Mouse (Mus musculus): ENCODE measurements at regions not wholly inside any gene's neighbourhood (a gene's known extent, or its start where the extent isn't known, plus 50 kb on each side); places are given as distances from the start of the nearest gene placed in this dataset.
A peak's percentile ranks its signal among the peaks of the same experiment; 100 is the strongest.

DNA sequence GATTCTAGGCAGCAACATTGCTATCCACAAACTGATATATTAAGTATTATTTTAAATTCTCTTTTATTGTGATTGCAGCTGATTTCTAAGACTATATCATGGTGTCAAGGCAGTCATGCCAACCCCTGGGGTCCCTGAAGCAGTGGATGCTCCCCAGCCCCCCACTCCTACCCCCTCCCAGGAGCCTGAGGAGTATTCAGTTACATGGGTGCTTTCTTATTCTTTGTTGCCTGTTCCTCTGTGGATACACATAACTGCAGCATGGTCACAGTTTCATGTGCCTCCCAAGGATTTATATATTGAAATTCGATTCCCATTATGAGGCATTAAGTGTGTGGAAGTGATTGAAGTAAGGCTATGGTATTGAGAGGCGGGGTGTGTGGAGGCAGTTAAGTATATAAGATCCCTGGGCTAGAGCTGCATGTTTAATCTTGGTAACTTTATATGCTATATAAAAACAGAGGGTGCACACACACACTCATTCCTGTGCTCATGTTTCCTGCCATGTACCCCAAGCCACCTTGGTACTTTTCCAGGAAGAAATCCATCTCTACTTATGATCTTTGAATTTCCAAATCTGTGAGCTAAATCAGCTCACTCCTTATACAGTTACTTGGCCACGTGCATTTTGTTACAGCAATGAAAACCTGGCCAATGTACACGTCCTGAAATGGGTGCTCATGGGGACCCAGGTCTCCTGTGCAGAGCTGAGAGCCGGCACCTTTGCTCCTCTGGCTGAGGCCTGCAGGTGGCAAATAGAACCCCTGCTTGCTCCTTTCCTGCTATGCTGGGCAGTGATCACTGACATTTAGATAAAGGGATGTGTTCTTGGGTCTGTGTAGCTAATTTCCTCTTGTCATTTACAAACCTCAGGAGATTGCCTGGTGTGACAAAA is 259.0 kb downstream of the Nek10 start:
- H3K27ac ChIP-seq = no peak overlapping the region
- ATAC-seq (replicated peaks) = peak; percentile 38; the same call in 1 of the 2 replicates
- WGBS = 70% methylated on average over 5 of the region's 5 CpGs

DNA sequence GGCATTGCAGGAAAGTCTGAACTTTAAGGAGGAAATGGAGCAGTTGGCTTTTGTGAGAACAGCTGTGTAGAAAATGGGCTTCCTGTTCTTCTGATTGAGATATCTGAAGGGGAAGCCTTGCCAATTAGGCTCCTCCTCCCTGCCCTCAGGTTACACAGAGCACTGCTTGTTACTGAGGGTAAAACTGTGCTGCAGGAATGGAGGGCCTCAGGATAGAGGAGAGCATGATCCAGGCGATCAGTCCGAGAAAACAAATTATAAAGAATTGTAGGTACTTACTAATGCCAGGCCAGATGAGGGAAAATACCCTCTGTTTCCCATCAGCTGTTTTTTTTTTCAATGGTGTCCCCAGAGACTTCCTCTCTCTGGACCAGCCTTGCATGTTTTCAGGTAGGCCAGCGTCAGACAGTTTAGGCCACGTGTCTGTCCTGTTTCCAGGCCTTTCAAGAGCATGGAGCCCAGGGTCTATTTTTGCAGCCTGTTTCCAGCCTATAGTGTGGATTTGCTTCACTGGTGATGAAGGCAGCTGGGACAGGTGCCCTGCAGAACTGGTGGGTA is 259.7 kb downstream of the Nek10 start:
- H3K9me3 ChIP-seq = no peaks in the 10 kb centered on the region
- no peaks in the 10 kb centered on the region for H3K27me3 ChIP-seq (replicated peaks)
- no peak overlapping the region for H3K27ac ChIP-seq
- H3K9ac ChIP-seq = no peak overlapping the region
- H3K4me2 ChIP-seq = no peak overlapping the region
- H3K4me3 ChIP-seq = no peak overlapping the region
- ATAC-seq (replicated peaks) = peak; percentile 74; the same call in 1 of the 2 replicates
- WGBS = 50% methylated on average over 4 of the region's 4 CpGs
- no peaks in the 10 kb centered on the region for H3K36me3 ChIP-seq (replicated peaks)
- H3K4me1 ChIP-seq = peaks cover 9% of the 10 kb centered on the region; the same call in 1 of the 2 replicates

More for the DNA sequence above, 259.0 kb downstream of the Nek10 start:
- Histone ChIP-seq H3K4me3 (no peak overlapping the region), H3K9me3 (no peaks in the 10 kb centered on the region), H3K27me3 (replicated peaks) (no peaks in the 10 kb centered on the region), H3K9ac (no peak overlapping the region), H3K36me3 (replicated peaks) (no peaks in the 10 kb centered on the region), H3K4me1 (peaks cover 9% of the 10 kb centered on the region; the same call in 1 of the 2 replicates), H3K4me2 (no peak overlapping the region)

DNA sequence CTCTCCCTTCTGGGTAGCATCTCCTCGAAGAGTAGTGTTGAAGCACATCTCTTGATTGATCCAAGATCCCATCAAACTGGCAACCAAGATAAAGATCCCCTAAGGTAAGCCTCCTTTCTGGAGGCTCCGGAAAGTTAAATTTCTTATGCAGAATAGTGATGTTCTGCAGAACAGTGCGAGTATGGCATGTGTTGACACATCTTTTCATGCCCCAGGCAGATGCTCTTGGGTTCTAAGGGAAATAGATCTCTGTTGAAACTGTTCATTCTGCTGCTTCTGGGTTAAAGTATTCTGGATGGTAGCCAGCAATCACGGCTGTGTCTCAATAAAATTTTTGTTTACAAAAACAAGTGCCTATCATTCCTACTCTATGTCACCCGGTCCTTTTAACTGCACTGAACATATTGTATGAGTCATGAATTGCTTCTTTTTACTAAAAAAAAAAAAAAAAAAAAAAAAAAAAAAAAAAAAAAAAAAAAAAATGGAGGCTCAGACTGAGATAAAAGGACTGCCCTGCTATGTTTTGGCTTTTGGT is 261.8 kb downstream of the Nek10 start:
- H3K9ac ChIP-seq = no peak overlapping the region
- peaks cover 9% of the 10 kb centered on the region; the same call in 1 of the 2 replicates for H3K4me1 ChIP-seq
- no peak for ATAC-seq (replicated peaks)
- no peak overlapping the region for H3K4me2 ChIP-seq
- H3K27me3 ChIP-seq (replicated peaks) = no peaks in the 10 kb centered on the region
- H3K9me3 ChIP-seq = no peaks in the 10 kb centered on the region
- no peaks in the 10 kb centered on the region for H3K36me3 ChIP-seq (replicated peaks)
- WGBS = 74% methylated on average over 5 of the region's 5 CpGs
- H3K27ac ChIP-seq = no peak overlapping the region
- no peak overlapping the region for H3K4me3 ChIP-seq

- Histone ChIP-seq H3K4me2 (no peak overlapping the region), H3K4me3 (no peak overlapping the region), H3K36me3 (replicated peaks) (no peaks in the 10 kb centered on the region), H3K27me3 (replicated peaks) (no peaks in the 10 kb centered on the region), H3K27ac (no peak overlapping the region), H3K9ac (no peak overlapping the region), H3K9me3 (no peaks in the 10 kb centered on the region), H3K4me1 (no peaks in the 10 kb centered on the region)
- no peak; the same call in 1 of the 2 replicates for ATAC-seq (replicated peaks)
- whole genome bisulfite sequencing = 30% methylated on average over 3 of the region's 3 CpGs
Observed at GRCm38 (mm10) chr14:15075877-15076276, 272.7 kb downstream of the Nek10 start.

DNA sequence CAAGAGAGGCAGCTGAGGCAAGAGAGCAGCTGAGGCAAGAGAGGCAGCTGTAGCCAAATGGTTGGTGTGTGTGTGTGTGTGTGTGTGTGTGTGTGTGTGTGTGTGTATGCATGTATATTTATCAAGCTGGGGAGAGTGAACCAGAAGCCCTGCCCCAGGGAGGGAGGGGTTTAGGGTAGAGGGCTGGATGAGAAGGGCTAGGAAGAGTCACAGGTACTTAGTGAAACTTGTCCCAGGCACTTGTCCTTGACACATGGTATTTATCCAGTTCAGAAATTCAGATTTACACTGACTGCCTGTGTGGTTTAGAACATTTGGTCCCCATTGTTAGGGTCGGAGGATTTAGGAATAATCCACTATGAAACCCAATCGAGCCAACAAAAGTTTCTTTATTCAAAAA is 279.7 kb downstream of the Nek10 start:
- Histone ChIP-seq H3K4me1 (no peaks in the 10 kb centered on the region), H3K9me3 (no peaks in the 10 kb centered on the region), H3K9ac (no peak overlapping the region), H3K4me2 (no peak overlapping the region), H3K36me3 (replicated peaks) (no peaks in the 10 kb centered on the region), H3K27me3 (replicated peaks) (no peaks in the 10 kb centered on the region), H3K4me3 (no peak overlapping the region), H3K27ac (no peak overlapping the region)
- no peak for ATAC-seq (replicated peaks)
- WGBS = 37% methylated on average over 2 of the region's 2 CpGs

DNA sequence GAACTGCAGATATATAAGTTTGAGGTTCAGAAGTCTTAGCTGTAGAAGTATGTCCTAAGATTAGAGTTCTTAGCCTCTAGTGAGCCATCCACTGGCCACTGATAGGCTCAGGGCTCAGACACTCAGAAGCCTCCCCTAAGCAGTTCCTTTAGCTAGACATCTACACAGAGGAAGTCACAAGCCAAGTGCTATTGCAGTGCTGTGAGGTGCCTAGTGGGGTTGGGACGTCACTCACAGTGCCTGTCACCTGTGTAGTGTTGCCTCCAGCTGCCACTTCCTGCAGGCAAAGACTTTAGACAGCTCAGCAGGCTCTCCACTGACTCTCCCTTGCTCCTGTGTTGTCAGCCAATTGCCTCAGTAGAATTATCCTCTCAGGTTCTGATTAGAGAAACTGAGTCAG is 280.6 kb downstream of the Nek10 start:
- no peaks in the 10 kb centered on the region for H3K9me3 ChIP-seq
- no peak overlapping the region for H3K27ac ChIP-seq
- H3K4me2 ChIP-seq = no peak overlapping the region
- no peaks in the 10 kb centered on the region for H3K27me3 ChIP-seq (replicated peaks)
- H3K36me3 ChIP-seq (replicated peaks) = no peaks in the 10 kb centered on the region
- no peak overlapping the region for H3K4me3 ChIP-seq
- no peaks in the 10 kb centered on the region for H3K4me1 ChIP-seq
- ATAC-seq (replicated peaks) = no peak
- WGBS = 69% methylated on average over 1 of the region's 1 CpGs
- no peak overlapping the region for H3K9ac ChIP-seq

DNA sequence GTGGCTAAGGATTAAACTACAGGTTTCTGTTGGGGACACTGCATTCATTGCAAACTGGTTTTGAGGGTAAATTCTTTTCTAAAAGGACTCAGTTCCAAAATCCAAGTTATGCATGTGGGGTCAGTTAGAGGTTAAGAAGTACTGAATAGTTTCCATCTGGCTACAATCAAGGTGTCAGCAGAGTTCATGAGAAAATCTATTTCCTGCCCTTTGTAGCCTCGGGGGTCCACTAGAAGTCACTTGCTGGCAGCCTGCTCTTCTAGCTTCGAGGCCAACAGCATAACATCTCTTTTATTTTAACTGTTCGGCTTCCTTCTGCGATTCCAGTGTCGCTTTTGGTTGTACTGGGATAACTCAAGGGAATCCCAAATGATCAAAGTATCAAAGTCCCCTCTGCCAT is 283.8 kb downstream of the Nek10 start:
- Histone ChIP-seq H3K36me3 (replicated peaks) (no peaks in the 10 kb centered on the region), H3K4me1 (no peaks in the 10 kb centered on the region), H3K27me3 (replicated peaks) (no peaks in the 10 kb centered on the region), H3K9me3 (no peaks in the 10 kb centered on the region), H3K9ac (no peak overlapping the region), H3K4me3 (no peak overlapping the region), H3K27ac (no peak overlapping the region), H3K4me2 (no peak overlapping the region)
- WGBS = 75% methylated on average over 5 of the region's 5 CpGs
- ATAC-seq (replicated peaks) = no peak

GRCm38 (mm10) chr14:15096865-15097264 is 293.6 kb downstream of the Nek10 start:
- 64% methylated on average over 1 of the region's 1 CpGs for WGBS
- ATAC-seq (replicated peaks) = no peak

DNA sequence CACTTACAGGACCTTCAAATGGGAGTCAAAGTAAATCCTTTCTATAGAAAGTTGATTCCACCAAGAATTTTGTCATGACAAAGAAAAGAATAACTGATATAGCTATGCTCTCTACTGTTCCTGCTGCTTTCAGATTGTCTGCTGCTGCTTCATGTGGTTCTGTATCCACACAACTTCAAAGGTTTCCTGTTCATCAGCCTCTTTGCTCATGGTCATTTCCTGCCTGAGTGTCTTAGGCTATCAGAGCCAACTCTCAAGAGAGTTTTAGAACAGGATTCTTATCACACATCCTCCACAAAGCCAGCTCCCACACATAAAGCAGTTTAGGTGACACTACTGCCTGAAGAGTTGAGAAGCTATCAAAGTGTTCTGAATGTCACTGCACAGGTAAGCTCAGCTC is 296.7 kb downstream of the Nek10 start:
- Histone ChIP-seq H3K27me3 (replicated peaks) (no peaks in the 10 kb centered on the region), H3K4me3 (no peak overlapping the region), H3K9ac (no peak overlapping the region), H3K27ac (no peak overlapping the region), H3K9me3 (no peaks in the 10 kb centered on the region), H3K36me3 (replicated peaks) (no peaks in the 10 kb centered on the region), H3K4me1 (no peaks in the 10 kb centered on the region), H3K4me2 (no peak overlapping the region)
- no peak for ATAC-seq (replicated peaks)

More at GRCm38 (mm10) chr14:15096865-15097264, 293.6 kb downstream of the Nek10 start:
- H3K36me3 ChIP-seq (replicated peaks) = no peaks in the 10 kb centered on the region
- no peaks in the 10 kb centered on the region for H3K4me1 ChIP-seq
- H3K4me3 ChIP-seq = no peak overlapping the region
- no peak overlapping the region for H3K4me2 ChIP-seq
- no peaks in the 10 kb centered on the region for H3K9me3 ChIP-seq
- no peak overlapping the region for H3K27ac ChIP-seq
- no peak overlapping the region for H3K9ac ChIP-seq
- no peaks in the 10 kb centered on the region for H3K27me3 ChIP-seq (replicated peaks)

DNA sequence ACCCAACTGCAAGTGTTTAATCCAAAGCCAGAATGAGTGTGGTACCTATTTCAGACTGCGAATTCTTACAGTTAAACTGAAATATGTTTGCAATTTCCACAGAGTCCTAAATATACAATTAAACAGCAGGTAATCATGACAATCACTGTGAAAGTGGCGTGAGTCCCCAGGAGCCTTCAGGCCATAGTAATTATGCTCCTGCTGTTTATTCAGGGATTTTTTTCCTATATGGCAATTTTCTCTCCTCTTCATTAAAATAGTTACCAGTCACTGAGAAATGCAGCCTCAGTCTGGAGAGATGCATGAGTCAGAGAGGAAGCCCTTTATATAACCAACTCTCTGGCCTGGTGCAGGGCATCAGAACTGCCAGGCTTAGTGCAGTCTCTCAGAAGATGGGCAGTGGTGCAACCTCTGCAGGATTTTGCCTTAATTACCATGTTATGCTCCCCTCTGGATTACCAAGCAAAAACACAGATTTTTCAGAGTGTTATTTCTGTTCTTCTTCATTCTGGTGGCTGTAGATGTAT is 304.6 kb downstream of the Nek10 start:
- Histone ChIP-seq H3K36me3 (replicated peaks) (no peaks in the 10 kb centered on the region), H3K9me3 (0 out of 2 replicates have a peak, but pooled peaks cover 3% of the 10 kb centered on the region), H3K4me3 (no peak overlapping the region), H3K27ac (no peak overlapping the region), H3K27me3 (replicated peaks) (no peaks in the 10 kb centered on the region), H3K4me2 (no peak overlapping the region), H3K4me1 (no peaks in the 10 kb centered on the region), H3K9ac (no peak overlapping the region)
- WGBS = 67% methylated on average over 2 of the region's 2 CpGs
- no peak for ATAC-seq (replicated peaks)

GRCm38 (mm10) chr14:15119745-15120144 is 316.5 kb downstream of the Nek10 start:
- H3K27me3 ChIP-seq (replicated peaks) = no peaks in the 10 kb centered on the region
- no peaks in the 10 kb centered on the region for H3K36me3 ChIP-seq (replicated peaks)
- H3K4me3 ChIP-seq = no peak overlapping the region
- ATAC-seq (replicated peaks) = no peak
- no peaks in the 10 kb centered on the region for H3K9me3 ChIP-seq
- WGBS = 73% methylated on average over 2 of the region's 2 CpGs
- no peak overlapping the region for H3K9ac ChIP-seq
- no peaks in the 10 kb centered on the region for H3K4me1 ChIP-seq
- no peak overlapping the region for H3K27ac ChIP-seq
- no peak overlapping the region for H3K4me2 ChIP-seq

DNA sequence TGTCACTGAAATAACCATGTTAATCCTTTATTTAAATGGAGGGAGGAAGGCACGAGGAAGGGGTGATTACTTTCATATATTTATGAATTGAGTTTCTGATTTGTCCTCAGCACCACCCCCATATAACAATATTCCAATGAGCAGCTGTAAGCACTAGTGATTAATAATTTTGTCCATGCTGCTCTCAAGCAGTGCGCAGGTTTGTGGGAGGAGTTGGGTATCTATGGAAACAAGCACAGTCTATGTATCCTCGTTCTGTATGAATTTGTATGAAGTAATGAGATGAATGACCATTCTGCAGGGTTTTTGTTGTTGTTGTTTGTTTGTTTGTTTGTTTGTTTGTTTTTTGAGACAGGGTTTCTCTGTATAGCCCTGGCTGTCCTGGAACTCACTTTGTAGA is 310.6 kb downstream of the Lrrc3b start:
- no peak overlapping the region for H3K4me3 ChIP-seq
- H3K4me2 ChIP-seq = no peak overlapping the region
- no peaks in the 10 kb centered on the region for H3K27me3 ChIP-seq (replicated peaks)
- no peaks in the 10 kb centered on the region for H3K9me3 ChIP-seq
- ATAC-seq (replicated peaks) = no peak
- WGBS = 70% methylated on average over 3 of the region's 3 CpGs
- no peaks in the 10 kb centered on the region for H3K36me3 ChIP-seq (replicated peaks)
- H3K9ac ChIP-seq = no peak overlapping the region
- H3K27ac ChIP-seq = no peak overlapping the region
- H3K4me1 ChIP-seq = no peaks in the 10 kb centered on the region
